Mouse (Mus musculus) adrenal gland, adult 18-20 months (tissue): Measurements from ENCODE around the gene Hoxc10. TPM values are rescaled to one million over a fixed set of nuclear protein-coding genes. Genes with fewer than 3 reads are reported as not detected.
A peak's percentile ranks its signal among the peaks of the same experiment; 100 is the strongest.

Experiments
- DNase-seq, 2 experiments: peaks; one replicate each; pipeline ENCODE4 v3.0.0; 2021 to 2022; ENCODE audit warnings: low spot score in 2 of 2
- total RNA-seq, 2 experiments: library from RNA; stranded (reverse); gene quantifications; 1 replicate in 1 of 2; 2 replicates in 1 of 2; pipeline ENCODE4 v1.2.3; 2021

Gene Hoxc10
- total RNA-seq, 2 experiments from 2014 or later = 0.20 to 0.67 TPM

- DNase-seq = peak; percentile 97 to 98
Observed at GRCm38 (mm10) chr15:102987124-102987833, 20.7 kb downstream of the Hoxc10 start.

GRCm38 (mm10) chr15:102988078-102988477 lies 21.5 kb downstream of the Hoxc10 start:
- no peak for DNase-seq

GRCm38 (mm10) chr15:102990461-102991397 lies 24.1 kb downstream of the Hoxc10 start, which contains the start of gene Hoxc8:
TSS of gene Hoxc8 (plus strand) at chr15:102990607.
- peak; percentile 56 to 57 for DNase-seq

- peak in 1 of 2 experiments; percentile 26 for DNase-seq
Observed at GRCm38 (mm10) chr15:102991782-102992181, 25.2 kb downstream of the Hoxc10 start.

GRCm38 (mm10) chr15:102992206-102992605 lies 25.6 kb downstream of the Hoxc10 start:
- peak in 1 of 2 experiments; percentile 27 for DNase-seq

GRCm38 (mm10) chr15:102992863-102993262 lies 26.3 kb downstream of the Hoxc10 start:
- no peak for DNase-seq

GRCm38 (mm10) chr15:102996548-102996947 lies 30.0 kb downstream of the Hoxc10 start:
- no peak for DNase-seq

- no peak for DNase-seq
Observed at GRCm38 (mm10) chr15:102997431-102997830, 30.8 kb downstream of the Hoxc10 start.

- peak; percentile 53 to 60 for DNase-seq
Observed at GRCm38 (mm10) chr15:102997939-102998355, 31.4 kb downstream of the Hoxc10 start, which contains the start of gene Hoxc6. TSS of gene Hoxc6 (plus strand) at chr15:102998257.

- no peak for DNase-seq
Observed at GRCm38 (mm10) chr15:102998608-102999182, 32.1 kb downstream of the Hoxc10 start.

- peak; percentile 80 to 85 for DNase-seq
Observed at GRCm38 (mm10) chr15:102999183-102999831, 32.7 kb downstream of the Hoxc10 start.

GRCm38 (mm10) chr15:102999955-103000354 lies 33.4 kb downstream of the Hoxc10 start:
- peak; percentile 39 to 44 for DNase-seq

GRCm38 (mm10) chr15:103000501-103000901 lies 33.9 kb downstream of the Hoxc10 start:
- peak; percentile 44 to 54 for DNase-seq

GRCm38 (mm10) chr15:103001370-103001769 lies 34.8 kb downstream of the Hoxc10 start:
- no peak for DNase-seq

GRCm38 (mm10) chr15:103002156-103002555 lies 35.6 kb downstream of the Hoxc10 start:
- DNase-seq = no peak

- DNase-seq = no peak
Observed at GRCm38 (mm10) chr15:103002821-103003448, 36.3 kb downstream of the Hoxc10 start.

GRCm38 (mm10) chr15:103005308-103005707 lies 38.7 kb downstream of the Hoxc10 start:
- peak in 1 of 2 experiments; percentile 58 for DNase-seq

- DNase-seq = no peak
Observed at GRCm38 (mm10) chr15:103005797-103006196, 39.2 kb downstream of the Hoxc10 start.

- no peak for DNase-seq
Observed at GRCm38 (mm10) chr15:103006326-103006725, 39.7 kb downstream of the Hoxc10 start.
